Mouse (Mus musculus) intestine, embryonic 14.5 days (tissue): ENCODE measurements at regions not wholly inside any gene's neighbourhood (a gene's known extent, or its start where the extent isn't known, plus 50 kb on each side); places are given as distances from the start of the nearest gene placed in this dataset.
A peak's percentile ranks its signal among the peaks of the same experiment; 100 is the strongest.

Source experiments
- ATAC-seq: fragments of 200-750 bp; cut with Nextera tagmentation; replicated peaks from 2 replicates; pipeline ENCODE4 v1.8.0; 2017; ENCODE audit warnings: low read depth, moderate number of reproducible peaks, moderate TSS enrichment, moderate library complexity; ENCODE audit not compliant: low FRiP score, low TSS enrichment
- DNase-seq: peaks from one replicate; pipeline ENCODE4 v3.0.0-alpha.2; 2018; ENCODE audit warnings: low spot score
- H3K27ac ChIP-seq: fragments of 300-500 bp; sonication (generic); 2 replicates; pipeline ENCODE4 v1.5.1; 2014; ENCODE audit warnings: low read depth, mild to moderate bottlenecking, control low read depth
- H3K27me3 ChIP-seq: fragments of 300-500 bp; sonication (generic); replicated peaks from 2 replicates; pipeline ENCODE4 v1.6.1; 2014; ENCODE audit warnings: low read length, control low read depth; ENCODE audit not compliant: control insufficient read depth, insufficient read depth
- H3K36me3 ChIP-seq: fragments of 300-500 bp; sonication (generic); 2 replicates; pipeline ENCODE4 v1.6.1; 2014; ENCODE audit warnings: low read length, control low read depth; ENCODE audit not compliant: control insufficient read depth, insufficient read depth
- H3K4me1 ChIP-seq: fragments of 300-500 bp; sonication (generic); replicated peaks from 2 replicates; pipeline ENCODE4 v1.6.1; 2014; ENCODE audit warnings: low read length, control low read depth, mixed read lengths; ENCODE audit not compliant: control insufficient read depth, insufficient read depth
- H3K4me2 ChIP-seq: fragments of 300-500 bp; sonication (generic); 2 replicates; pipeline ENCODE4 v1.6.1; 2014; ENCODE audit warnings: low read length
- H3K4me3 ChIP-seq: fragments of 300-500 bp; sonication (generic); 2 replicates; pipeline ENCODE4 v1.5.1; 2014; ENCODE audit warnings: low read depth, low read length, control low read depth, mixed read lengths
- H3K9ac ChIP-seq: fragments of 300-500 bp; sonication (generic); 2 replicates; pipeline ENCODE4 v1.6.1; 2014; ENCODE audit warnings: mild to moderate bottlenecking, low read length
- H3K9me3 ChIP-seq: fragments of 300-500 bp; sonication (generic); 2 replicates; pipeline ENCODE4 v1.6.1; 2016; ENCODE audit warnings: low read length, control low read depth; ENCODE audit not compliant: control insufficient read depth
- WGBS: fragments of 180-500 bp; shearing (Covaris S2); extraction: QIAGEN DNeasy Blood & Tissue Kit; methylation state at CpG from one replicate; pipeline ENCODE4 v1.1.7; 2014; 5-methylcytosine and 5-hydroxymethylcytosine counted together

- Histone ChIP-seq H3K27me3 (no peaks in the 10 kb centered on the region), H3K27ac (no peak overlapping the region), H3K36me3 (no peaks in the 10 kb centered on the region), H3K4me2 (no peak overlapping the region), H3K9ac (no peak overlapping the region), H3K9me3 (no peaks in the 10 kb centered on the region), H3K4me1 (peaks cover 9% of the 10 kb centered on the region), H3K4me3 (no peak overlapping the region)
- DNase-seq = no peak
- ATAC-seq = no peak
- WGBS = 69% methylated on average over 5 of the region's 5 CpGs
Observed at GRCm38 (mm10) chr1:60665329-60665728, 51.3 kb upstream of the Cd28 start.

DNA sequence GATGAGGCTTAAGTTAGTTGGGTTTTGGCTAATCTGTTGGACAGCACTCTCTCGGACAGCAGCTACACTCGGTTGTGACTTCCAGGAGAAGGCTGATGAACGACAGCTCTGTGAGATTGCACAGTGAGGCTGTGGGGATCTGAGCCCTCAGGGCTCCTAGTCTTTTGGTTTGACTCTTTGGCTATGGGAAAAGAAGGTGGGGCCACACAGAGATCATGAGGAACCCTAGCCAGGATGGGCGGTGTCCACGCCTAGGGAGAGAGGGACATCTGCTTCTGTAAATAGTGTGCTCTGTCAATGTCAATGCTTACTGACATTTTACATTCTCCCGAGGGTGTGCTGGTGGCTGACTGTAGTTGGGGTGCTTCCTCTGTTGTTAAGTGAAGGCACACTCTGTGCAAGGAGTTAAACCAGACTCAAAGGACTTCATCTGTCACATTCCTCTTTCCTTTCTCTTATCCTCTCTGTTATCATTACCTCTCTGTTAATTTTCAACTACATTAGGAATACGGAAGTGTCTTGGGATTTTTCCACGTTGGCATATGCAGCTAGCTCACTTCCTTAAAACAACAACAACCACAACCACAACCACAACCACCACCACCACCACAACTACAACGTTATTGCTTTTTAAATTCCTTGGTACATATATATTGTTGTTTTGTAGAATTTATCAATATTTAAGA, 54.2 kb upstream of the Cd28 start:
- Histone ChIP-seq H3K4me2 (no peak overlapping the region), H3K9me3 (no peaks in the 10 kb centered on the region), H3K4me3 (no peak overlapping the region), H3K36me3 (no peaks in the 10 kb centered on the region), H3K9ac (no peak overlapping the region), H3K27ac (no peak overlapping the region), H3K27me3 (no peaks in the 10 kb centered on the region), H3K4me1 (peaks cover 5% of the 10 kb centered on the region)
- peak; percentile 50 for DNase-seq
- WGBS = 29% methylated on average over 9 of the region's 9 CpGs
- ATAC-seq = 0 out of 2 replicates have a peak, but pooled peaks have one; percentile 32

- Histone ChIP-seq H3K9me3 (no peaks in the 10 kb centered on the region), H3K4me3 (no peak overlapping the region), H3K27me3 (no peaks in the 10 kb centered on the region), H3K27ac (no peak overlapping the region), H3K4me1 (peaks cover 5% of the 10 kb centered on the region), H3K9ac (no peak overlapping the region), H3K36me3 (no peaks in the 10 kb centered on the region), H3K4me2 (no peak overlapping the region)
- no peak for DNase-seq
- WGBS = 45% methylated on average over 2 of the region's 2 CpGs
- no peak for ATAC-seq
Observed at GRCm38 (mm10) chr1:60661857-60662256, 54.7 kb upstream of the Cd28 start.

DNA sequence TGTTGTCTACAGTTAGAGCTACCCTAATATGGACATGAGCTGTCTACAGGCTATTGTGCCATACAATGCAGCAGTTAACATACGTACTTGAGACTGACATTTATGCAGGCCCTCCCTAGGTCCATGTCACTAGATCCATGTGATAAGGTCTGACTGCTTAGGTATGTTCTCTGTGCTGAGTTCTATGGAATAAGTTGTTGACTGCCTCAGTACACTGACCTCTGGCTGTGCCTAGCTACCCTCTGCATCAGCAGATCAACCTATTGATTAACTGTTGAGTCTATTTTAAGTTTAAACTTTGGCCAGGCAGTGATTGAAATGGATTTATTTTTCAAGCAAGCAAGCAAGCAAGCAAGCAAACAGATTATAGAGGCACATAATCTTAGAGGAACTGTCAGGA, 57.0 kb upstream of the Cd28 start:
- 86% methylated on average over 1 of the region's 1 CpGs for WGBS

GRCm38 (mm10) chr1:60659041-60659440, 57.6 kb upstream of the Cd28 start:
- Histone ChIP-seq H3K4me1 (peaks cover 5% of the 10 kb centered on the region), H3K27ac (no peak overlapping the region), H3K9ac (no peak overlapping the region), H3K36me3 (no peaks in the 10 kb centered on the region), H3K27me3 (no peaks in the 10 kb centered on the region), H3K9me3 (no peaks in the 10 kb centered on the region), H3K4me2 (no peak overlapping the region), H3K4me3 (no peak overlapping the region)
- no peak for DNase-seq
- no peak for ATAC-seq
- WGBS = 74% methylated on average over 2 of the region's 2 CpGs

More for the DNA sequence above, 57.0 kb upstream of the Cd28 start:
- no peak for ATAC-seq
- no peak overlapping the region for H3K9ac ChIP-seq
- H3K27me3 ChIP-seq = no peaks in the 10 kb centered on the region
- no peak overlapping the region for H3K4me3 ChIP-seq
- H3K9me3 ChIP-seq = no peaks in the 10 kb centered on the region
- H3K27ac ChIP-seq = no peak overlapping the region
- peaks cover 5% of the 10 kb centered on the region for H3K4me1 ChIP-seq
- no peaks in the 10 kb centered on the region for H3K36me3 ChIP-seq
- no peak overlapping the region for H3K4me2 ChIP-seq
- DNase-seq = no peak

DNA sequence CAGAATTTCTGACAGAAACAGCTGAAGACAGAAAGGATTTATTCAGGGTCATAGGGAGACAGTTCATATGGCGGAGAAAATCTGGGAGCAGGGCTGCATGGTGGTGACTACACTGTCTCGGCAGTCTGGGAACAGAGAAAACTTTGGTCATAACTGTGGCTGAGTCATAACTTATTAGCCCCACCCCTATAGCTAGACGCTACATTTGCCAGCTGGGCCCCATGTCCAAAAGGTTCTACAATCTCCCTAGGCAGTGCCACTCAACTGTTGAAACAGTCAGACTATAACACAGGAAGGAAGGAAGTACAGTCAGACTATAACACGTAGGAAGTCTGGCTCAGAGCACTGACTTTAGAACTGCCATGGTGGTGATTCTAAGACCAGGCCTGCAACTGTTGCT, 58.2 kb upstream of the Cd28 start:
- no peak overlapping the region for H3K9ac ChIP-seq
- no peaks in the 10 kb centered on the region for H3K27me3 ChIP-seq
- no peak for ATAC-seq

DNA sequence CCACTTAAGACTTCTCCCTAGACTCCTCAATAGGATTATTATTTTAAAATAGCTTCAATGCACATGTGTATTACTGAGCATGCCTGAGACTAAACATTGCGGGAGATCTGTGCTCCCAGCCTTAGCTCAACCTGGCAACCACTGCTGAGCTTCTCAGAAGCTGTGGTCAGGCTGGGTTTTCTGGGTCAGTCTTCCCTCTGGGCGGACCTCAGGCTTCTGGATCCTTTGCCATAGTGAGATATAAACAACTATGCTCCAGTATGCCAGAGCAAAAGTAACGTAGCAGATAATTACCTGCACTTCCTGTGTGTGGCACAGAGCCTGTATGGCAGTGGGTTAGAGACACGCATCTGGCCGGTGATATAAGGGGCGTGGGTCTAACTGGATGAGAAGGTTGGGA, 59.1 kb upstream of the Cd28 start:
- Histone ChIP-seq H3K27me3 (no peaks in the 10 kb centered on the region), H3K4me3 (no peak overlapping the region), H3K9ac (no peak overlapping the region), H3K4me2 (no peak overlapping the region), H3K27ac (no peak overlapping the region), H3K36me3 (no peaks in the 10 kb centered on the region), H3K9me3 (no peaks in the 10 kb centered on the region), H3K4me1 (peaks cover 5% of the 10 kb centered on the region)
- WGBS = 55% methylated on average over 6 of the region's 6 CpGs
- no peak for ATAC-seq
- DNase-seq = peak; percentile 36

More for the DNA sequence above, 58.2 kb upstream of the Cd28 start:
- Histone ChIP-seq H3K9me3 (no peaks in the 10 kb centered on the region), H3K36me3 (no peaks in the 10 kb centered on the region), H3K4me2 (no peak overlapping the region), H3K27ac (no peak overlapping the region), H3K4me3 (no peak overlapping the region), H3K4me1 (peaks cover 5% of the 10 kb centered on the region)
- DNase-seq = peak; percentile 45
- 67% methylated on average over 4 of the region's 4 CpGs for WGBS

DNA sequence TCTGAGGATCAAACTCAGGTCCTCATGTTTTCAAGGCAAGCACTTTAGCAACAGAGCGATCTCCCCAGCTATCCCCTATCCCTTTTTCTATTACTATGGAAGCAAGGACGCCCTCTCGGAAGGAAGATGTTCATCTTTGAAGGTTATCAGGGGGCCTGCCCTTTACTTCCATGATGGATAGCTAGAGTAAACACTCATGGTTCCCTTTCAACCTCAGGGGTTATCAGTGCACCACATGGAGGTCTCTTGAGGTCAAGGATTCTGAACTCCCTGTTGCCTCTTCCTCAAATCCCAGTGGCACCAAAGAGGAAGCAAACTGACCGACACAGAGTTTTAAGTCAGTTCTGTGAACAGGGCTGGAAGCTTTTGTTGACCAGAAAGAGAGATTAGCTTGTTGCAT, 59.6 kb upstream of the Cd28 start:
- Histone ChIP-seq H3K27me3 (no peaks in the 10 kb centered on the region), H3K9me3 (no peaks in the 10 kb centered on the region), H3K36me3 (no peaks in the 10 kb centered on the region), H3K27ac (no peak overlapping the region), H3K4me2 (no peak overlapping the region), H3K9ac (no peak overlapping the region), H3K4me3 (no peak overlapping the region), H3K4me1 (no peaks in the 10 kb centered on the region)
- ATAC-seq = no peak
- WGBS = 33% methylated on average over 4 of the region's 4 CpGs
- peak; percentile 40 for DNase-seq
